Mouse (Mus musculus) heart, postnatal 0 days (tissue): ENCODE measurements around the gene Wdr12.

ENCODE experiments used
- CTCF ChIP-seq: IDR thresholded peaks from 2 replicates; pipeline ENCODE4 v1.5.1; 2016; ENCODE audit warnings: antibody characterized with exemption, control low read depth, low read depth
- EP300 ChIP-seq: IDR thresholded peaks from 2 replicates; pipeline ENCODE4 v1.6.1; 2016; ENCODE audit warnings: antibody characterized with exemption, low read depth

DNA sequence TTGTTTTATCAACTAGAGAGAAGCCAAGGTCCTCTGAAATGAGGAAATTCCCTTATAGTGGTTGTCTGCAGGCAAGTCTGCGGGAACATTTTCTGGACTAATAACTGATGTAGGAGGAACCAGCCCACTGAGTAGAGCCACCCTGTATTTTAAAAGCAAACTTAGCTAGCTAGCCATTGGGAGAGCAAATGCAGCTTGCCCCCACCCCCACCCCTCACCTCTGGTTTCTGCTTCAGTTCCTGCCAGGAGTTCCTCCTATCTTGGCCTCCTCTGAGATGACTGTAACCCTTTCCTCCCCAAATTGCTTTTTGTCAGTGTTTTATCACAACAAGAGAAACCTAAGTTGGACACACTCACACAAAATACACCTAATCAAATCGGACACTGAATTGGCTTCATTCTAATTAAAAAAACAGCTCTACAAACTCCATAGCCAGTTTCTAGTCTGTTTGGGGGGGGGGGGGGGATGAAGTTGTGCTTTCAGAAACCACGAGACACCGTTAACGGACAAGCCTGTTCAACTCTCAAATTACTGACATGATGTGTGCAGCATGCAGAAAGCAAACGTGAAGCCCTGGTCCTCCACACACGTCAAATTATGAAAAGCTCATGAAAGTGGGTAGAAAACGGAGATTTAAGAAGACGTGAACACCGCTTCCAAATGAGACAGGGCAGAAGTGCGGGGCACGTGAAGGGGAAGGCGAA, 1.7 kb downstream of the Wdr12 start:
- no peak for TF ChIP-seq CTCF
- no peak for TF ChIP-seq EP300
